Mouse (Mus musculus) ovary, adult 18-20 months (tissue): ENCODE measurements around the gene Dad1.

ENCODE experiments used
- DNase-seq: peaks from one replicate; pipeline ENCODE4 v3.0.0; 2022; ENCODE audit warnings: low spot score, mixed read lengths

Gene Dad1

DNA sequence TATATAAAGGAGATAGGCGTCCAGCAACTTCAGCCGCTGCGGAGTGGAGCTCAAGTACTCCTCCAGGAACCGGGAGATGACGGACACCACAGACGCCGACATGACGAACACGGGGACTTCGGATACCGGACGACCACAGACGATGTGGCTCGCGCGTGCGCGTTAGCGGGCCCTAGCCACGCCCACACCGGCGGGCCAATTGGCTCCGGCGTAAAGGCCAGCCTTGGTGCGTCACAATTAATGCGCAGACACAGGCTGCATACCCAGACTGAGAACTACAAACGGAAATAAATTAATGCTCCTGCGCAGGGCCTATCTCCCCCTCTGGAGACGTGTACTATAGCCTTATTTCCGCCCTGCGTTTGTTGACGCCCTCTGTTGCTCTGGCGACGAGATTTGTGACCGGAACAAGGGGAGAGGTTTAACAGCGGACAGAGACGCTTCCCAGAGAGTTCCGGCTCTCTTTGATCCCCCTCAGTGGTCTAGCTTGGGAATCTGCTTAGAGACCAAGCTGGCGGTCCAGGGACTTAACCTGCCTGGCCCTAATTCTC, at the start of gene Dad1, which contains the start of gene Abhd4:
Gene Dad1, minus strand, starts transcription at position 364 of the 551 bp plus-strand sequence.
Gene Abhd4, plus strand, starts transcription at position 448 of the 551 bp plus-strand sequence.
- DNase-seq: peak; percentile 96

- peak; percentile 64 for DNase-seq
Observed at GRCm38 (mm10) chr14:54300676-54301075, 46.8 kb upstream of the Dad1 start.

- peak; percentile 74 for DNase-seq
Observed at GRCm38 (mm10) chr14:54300136-54300535, 46.2 kb upstream of the Dad1 start.

- DNase-seq: no peak
Observed at GRCm38 (mm10) chr14:54284839-54285238, 30.9 kb upstream of the Dad1 start, which contains the start of gene Olfr49. Gene Olfr49, minus strand, starts transcription at chr14:54284939.

DNA sequence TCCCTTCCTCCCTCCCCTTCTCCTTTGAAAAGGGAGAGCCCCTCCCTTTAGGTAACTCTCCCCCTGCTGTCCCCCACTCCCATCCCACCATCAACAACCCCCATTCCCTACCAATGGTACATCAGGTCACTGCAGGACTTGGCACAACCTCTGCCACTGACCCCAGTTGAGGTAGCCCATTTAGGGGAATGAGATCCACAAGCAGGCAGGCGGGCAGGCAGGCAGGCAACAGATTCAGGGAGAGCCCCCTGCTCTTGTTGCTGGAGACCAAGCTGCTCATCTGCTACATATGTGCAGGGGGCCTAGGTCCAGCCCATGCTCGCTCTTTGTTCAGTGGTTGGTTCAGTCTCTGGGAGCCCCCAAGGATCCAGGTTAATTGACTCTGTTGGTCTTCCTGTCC, 22.5 kb upstream of the Dad1 start:
- no peak for DNase-seq

DNA sequence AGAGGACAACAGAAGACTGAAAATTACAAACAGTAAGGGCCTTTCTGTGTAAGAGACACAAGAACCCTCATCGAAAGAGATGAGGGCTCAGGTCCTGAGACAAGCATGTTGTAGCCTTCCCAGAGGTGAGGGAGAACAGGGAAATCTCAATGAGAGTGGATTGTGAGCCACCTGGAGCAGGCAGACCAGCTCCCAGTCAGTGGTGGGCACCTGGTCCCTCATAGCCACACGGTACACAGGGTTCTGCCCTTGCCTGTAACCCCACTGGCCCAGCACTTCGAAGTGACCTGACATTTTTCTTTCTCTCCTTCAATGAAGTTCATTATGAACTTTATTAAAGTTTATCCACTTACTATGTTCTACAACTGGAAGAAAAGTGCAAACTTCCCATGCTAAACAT, 18.8 kb upstream of the Dad1 start:
- DNase-seq: no peak

DNA sequence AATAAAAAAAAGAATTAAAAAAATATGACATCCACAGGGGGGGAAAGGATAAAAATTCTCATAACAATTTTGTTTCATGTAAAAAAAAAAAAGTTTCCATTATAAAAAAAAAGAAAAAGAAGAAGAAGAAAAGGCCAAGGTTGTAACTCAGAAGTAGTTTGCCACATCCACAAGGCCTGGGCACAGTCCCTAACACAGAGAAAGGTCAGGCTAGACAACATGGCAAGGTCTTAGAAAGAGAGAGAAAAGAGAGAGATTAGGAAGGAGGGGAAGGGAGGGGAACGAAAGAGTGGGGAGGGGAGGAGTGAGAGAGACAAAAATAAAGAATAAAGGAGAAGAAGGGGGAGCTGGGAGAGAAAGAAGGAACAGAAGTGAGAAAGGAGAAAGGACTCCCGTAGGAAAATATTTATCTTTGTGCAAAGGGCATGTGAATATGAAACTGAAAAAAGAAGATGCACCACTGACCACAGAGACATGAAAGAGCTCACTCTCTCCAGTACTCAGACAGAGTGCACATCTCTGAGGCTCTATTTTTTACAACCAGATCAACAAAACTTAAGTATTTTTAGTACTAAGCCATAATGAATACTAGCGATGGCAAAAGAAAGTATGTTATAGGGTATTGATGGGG, 18.2 kb upstream of the Dad1 start:
- DNase-seq: no peak

DNA sequence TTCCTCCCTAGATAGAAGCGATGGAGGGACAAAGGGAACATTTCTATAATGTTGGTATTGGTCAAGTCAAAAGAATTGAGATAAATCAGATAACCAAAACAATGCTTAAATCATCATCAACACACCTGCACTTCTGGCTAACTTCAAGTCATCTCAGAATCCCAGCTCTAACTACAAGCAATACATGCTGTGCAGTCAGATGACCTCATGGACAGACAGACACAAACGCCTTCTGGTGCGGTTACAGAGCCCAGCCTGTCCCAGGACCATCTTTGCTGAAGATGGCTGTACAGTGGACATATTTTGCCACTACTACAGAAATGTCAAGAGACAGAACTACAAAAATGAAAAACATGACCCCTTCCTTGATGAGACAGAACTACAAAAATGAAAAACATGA, 16.5 kb upstream of the Dad1 start:
- DNase-seq: no peak

- no peak for DNase-seq
Observed at GRCm38 (mm10) chr14:54269566-54269965, 15.7 kb upstream of the Dad1 start.

DNA sequence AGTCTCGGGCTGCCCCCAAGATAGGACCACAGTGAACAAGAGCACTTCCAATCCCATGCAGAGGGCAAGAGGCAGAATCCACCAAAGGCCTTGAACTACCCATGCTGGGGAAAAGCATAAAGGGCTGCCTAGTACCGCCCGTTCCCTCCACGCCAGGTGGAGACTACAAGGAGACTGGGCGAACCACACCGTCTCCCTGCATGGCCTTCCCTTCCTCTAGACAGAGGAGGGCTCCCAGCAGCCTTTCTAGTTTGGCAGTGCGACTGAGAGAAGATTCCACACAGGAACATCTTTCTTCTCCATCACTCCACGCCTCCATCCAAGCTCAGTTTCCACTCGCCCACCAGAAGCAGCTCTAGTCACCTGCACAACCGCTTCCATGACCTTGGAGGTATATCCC, 14.1 kb upstream of the Dad1 start:
- no peak for DNase-seq

DNA sequence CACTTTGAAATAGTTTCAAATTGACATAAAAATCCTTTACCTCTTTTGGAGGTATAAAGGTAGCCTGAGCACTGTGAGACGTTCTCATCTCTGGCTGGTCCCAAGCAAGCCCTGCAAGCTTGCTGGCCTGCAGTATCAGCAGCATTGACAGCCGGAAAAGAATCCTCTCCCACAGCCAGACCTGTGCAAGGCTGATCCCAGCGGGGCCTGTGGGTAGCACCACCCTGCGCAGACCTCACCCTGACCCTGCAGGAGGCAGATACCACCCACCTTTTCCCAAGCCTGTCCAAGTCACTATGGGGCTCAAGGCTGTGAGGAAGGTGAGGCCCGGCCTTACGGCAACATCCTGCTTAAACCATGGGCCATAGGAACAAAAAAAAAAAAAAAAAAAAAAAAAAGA, 12.0 kb upstream of the Dad1 start:
- DNase-seq: no peak

GRCm38 (mm10) chr14:54265093-54265492, 11.2 kb upstream of the Dad1 start:
- DNase-seq: no peak

- no peak for DNase-seq
Observed at GRCm38 (mm10) chr14:54264231-54264630, 10.3 kb upstream of the Dad1 start.

DNA sequence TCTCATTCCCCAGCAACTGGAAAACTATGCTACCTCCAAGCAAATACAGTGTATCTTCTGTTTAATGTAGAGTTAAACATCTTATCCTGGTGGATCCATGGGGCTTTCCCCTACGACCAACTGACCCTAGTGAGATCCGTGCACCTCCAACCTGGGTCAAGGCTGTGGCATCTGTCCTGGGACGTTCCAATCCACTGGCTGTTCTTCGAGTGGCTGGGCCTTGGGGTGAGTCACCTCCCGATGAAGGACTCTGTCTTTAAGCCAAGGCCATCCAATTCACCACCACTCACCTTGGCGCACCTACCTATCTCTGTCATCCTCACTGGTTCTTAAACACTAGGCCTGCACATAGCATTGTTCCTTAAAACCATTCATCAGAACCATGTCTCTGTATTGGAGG, 9.2 kb upstream of the Dad1 start:
- no peak for DNase-seq

- DNase-seq: no peak
Observed at GRCm38 (mm10) chr14:54262622-54263021, 8.7 kb upstream of the Dad1 start.

DNA sequence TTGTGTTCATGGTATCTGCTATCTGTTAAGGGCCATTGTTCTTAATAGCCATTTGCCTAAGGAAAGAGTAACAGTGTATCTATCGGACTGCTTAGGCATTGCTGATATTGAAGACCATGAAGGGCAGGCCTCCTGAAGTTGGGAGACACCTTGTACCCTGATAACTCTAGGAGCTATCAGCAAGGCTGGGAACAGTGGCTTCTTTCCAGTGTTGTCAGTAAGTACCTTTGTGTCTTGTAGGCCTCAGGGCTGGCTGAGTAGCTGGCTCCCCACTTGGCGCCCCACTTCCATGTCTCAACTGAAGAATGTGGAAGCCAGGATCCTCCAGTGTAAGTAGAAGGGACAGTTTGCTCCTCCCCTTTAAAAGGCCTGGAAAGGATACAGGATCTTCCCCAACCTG, 7.5 kb upstream of the Dad1 start:
- no peak for DNase-seq

DNA sequence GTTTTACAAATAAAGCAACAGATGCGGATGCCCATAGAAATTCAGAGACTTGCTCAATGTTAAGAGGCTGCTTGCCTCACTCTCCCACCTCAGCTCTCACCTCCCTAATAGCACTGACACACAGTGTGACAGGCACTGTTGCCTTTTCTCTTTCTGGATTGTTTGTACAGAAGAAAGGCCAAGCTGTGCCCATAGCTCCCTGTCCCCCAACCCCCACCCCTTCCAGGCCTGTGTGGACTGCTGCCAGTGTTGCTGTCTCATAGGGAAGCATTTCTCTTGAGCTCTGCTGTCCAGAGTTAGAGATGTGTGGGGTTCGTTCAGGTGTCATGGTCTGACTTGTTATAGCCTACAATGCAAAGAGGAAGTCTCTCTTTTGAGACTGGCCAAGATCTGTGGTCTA, 6.3 kb upstream of the Dad1 start:
- no peak for DNase-seq

DNA sequence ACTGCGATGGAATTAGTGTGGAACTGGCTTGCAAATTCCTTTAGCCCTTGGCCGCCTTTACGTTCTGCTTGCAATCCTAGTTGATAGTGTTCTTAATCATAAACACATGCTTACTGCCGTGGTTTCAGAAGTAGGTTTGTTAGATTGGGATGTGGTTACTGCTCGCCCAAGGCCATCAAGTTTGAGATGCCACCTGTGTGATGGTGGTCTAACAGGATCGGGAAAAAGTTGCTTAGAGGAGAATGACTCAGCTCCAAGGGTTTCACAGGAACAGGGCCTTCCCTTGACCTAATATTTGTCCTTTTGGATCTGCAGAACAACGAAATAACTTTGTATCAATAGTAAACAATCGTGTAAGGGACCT, 5.8 kb upstream of the Dad1 start:
- no peak for DNase-seq

- DNase-seq: peak; percentile 94
Observed at GRCm38 (mm10) chr14:54259003-54259721, 5.3 kb upstream of the Dad1 start.

DNA sequence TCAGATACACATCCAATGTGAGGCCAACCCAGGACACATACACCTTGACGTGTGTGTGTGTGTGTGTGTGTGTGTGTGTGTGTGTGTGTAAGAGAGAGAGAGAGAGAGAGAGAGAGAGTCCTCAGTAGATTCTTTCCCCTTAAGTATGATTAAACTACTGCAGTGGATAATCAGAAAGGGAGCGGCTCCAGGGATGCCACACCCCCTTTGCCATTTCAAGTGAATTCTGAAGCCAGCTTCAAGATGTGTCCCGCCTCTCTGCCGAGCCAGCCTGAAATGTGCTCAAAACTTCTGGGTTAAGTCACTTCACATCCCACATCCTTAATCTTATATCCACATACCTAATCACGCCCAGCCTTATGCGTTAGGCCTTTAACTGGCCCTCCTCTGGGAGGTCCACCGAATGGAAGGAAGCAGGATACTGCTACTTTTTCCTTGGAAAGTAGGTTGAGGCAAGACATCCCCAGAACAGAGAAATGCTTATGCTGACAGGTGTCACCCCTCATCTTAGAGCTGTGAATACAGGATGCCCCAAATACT, 4.3 kb upstream of the Dad1 start:
- DNase-seq: no peak

GRCm38 (mm10) chr14:54254670-54255202, 832 bp upstream of the Dad1 start:
- DNase-seq: no peak

DNA sequence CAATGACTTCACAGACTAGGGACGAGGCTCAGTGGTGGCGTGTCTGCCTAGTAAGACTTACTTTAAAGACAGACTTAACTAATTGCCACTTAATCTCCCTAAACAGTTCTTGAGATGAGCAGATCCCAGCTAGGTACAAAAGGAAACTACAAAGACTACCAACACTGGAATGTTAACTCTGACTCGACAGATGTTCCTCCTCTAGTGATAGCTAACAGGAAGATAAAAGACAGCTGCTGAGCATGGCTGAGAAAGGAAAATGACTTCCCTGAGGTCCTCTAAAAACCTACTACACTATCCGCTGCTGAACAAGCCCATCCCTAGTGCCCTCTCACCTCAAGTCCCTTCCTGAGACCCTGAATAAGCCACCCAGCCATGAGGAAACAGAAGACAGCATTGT, 3.8 kb downstream of the Dad1 start:
- DNase-seq: no peak

- no peak for DNase-seq
Observed at GRCm38 (mm10) chr14:54249326-54249725, 4.6 kb downstream of the Dad1 start.
